Mouse (Mus musculus) midbrain, embryonic 11.5 days (tissue): ENCODE results near the gene Celf2. TPM values are rescaled to one million over a fixed set of nuclear protein-coding genes. Genes with fewer than 3 reads are reported as not detected.
A peak's percentile ranks its signal among the peaks of the same experiment; 100 is the strongest.

Experiments used
- ATAC-seq: fragments of 200-750 bp; cut with Nextera tagmentation; 2 replicates; pipeline ENCODE4 v1.8.0; 2017; ENCODE audit warnings: moderate TSS enrichment, moderate library complexity; ENCODE audit not compliant: low FRiP score
- DNase-seq: peaks from one replicate; pipeline ENCODE4 v3.0.0; 2015; ENCODE audit warnings: low spot score; ENCODE audit errors: missing footprints
- H3K27ac ChIP-seq: fragments of 300-500 bp; sonication (generic); 2 replicates; pipeline ENCODE4 v1.5.1; 2014; ENCODE audit warnings: low read depth, low read length
- H3K27me3 ChIP-seq: fragments of 300-500 bp; sonication (generic); 2 replicates; pipeline ENCODE4 v1.6.1; 2014; ENCODE audit warnings: mild to moderate bottlenecking, low read length, moderate library complexity, mixed read lengths; ENCODE audit not compliant: control insufficient read depth, insufficient read depth
- H3K36me3 ChIP-seq: fragments of 300-500 bp; sonication (generic); 2 replicates; pipeline ENCODE4 v1.6.1; 2014; ENCODE audit warnings: mild to moderate bottlenecking, low read length, moderate library complexity, mixed read lengths; ENCODE audit not compliant: control insufficient read depth, insufficient read depth
- H3K4me1 ChIP-seq: fragments of 300-500 bp; sonication (generic); 2 replicates; pipeline ENCODE4 v1.6.1; 2014; ENCODE audit warnings: low read length; ENCODE audit not compliant: control insufficient read depth, insufficient read depth
- H3K4me2 ChIP-seq: fragments of 300-500 bp; sonication (generic); 2 replicates; pipeline ENCODE4 v1.6.1; 2014; ENCODE audit warnings: mild to moderate bottlenecking, moderate library complexity
- H3K4me3 ChIP-seq: fragments of 300-500 bp; sonication (generic); 2 replicates; pipeline ENCODE4 v1.5.1; 2014; ENCODE audit warnings: low read depth, low read length
- H3K9ac ChIP-seq: fragments of 300-500 bp; sonication (generic); 2 replicates; pipeline ENCODE4 v1.6.1; 2014; ENCODE audit warnings: low read length
- H3K9me3 ChIP-seq: fragments of 300-500 bp; sonication (generic); 2 replicates; pipeline ENCODE4 v1.6.1; 2016; ENCODE audit warnings: low read length; ENCODE audit not compliant: control insufficient read depth
- WGBS: fragments of 180-500 bp; shearing (Covaris S2); extraction: QIAGEN DNeasy Blood & Tissue Kit; methylation state at CpG from one replicate; pipeline ENCODE4 v1.1.7; 2014; 5-methylcytosine and 5-hydroxymethylcytosine counted together
- polyA plus RNA-seq: library from polyadenylated mRNA; unstranded; fragments of >200 nt; fragmentation: Nextera tagmentation; extraction: Ambion mirVana; gene quantifications from 2 replicates; pipeline ENCODE4 v1.2.1, GENCODE M21; 2014

The Celf2 gene
- polyA plus RNA-seq, 1 experiment from 2014 or later: 92.7 TPM

- DNase-seq (no peak), ATAC-seq (no peak)
- Histone ChIP-seq H3K4me1 (peaks cover 8% of the 10 kb centered on the region), H3K9ac (no peak overlapping the region), H3K4me3 (no peak overlapping the region), H3K36me3 (no peaks in the 10 kb centered on the region), H3K9me3 (no peaks in the 10 kb centered on the region), H3K4me2 (no peak overlapping the region), H3K27ac (no peak overlapping the region), H3K27me3 (no peaks in the 10 kb centered on the region)
- 82% methylated on average over 7 of the region's 7 CpGs for WGBS
Measured at GRCm38 (mm10) chr2:7060490-7061105, 448.8 kb downstream of the Celf2 start.

GRCm38 (mm10) chr2:7056401-7056800 is 453.0 kb downstream of the Celf2 start:
- H3K4me3 ChIP-seq: no peak overlapping the region
- ATAC-seq (no peak), DNase-seq (no peak)
- H3K4me2 ChIP-seq: no peak overlapping the region
- 67% methylated on average over 4 of the region's 4 CpGs for WGBS
- no peak overlapping the region for H3K27ac ChIP-seq
- no peaks in the 10 kb centered on the region for H3K4me1 ChIP-seq
- H3K9me3 ChIP-seq: no peaks in the 10 kb centered on the region
- no peaks in the 10 kb centered on the region for H3K27me3 ChIP-seq
- no peak overlapping the region for H3K9ac ChIP-seq
- H3K36me3 ChIP-seq: no peaks in the 10 kb centered on the region

GRCm38 (mm10) chr2:7055958-7056357 is 453.4 kb downstream of the Celf2 start:
- H3K36me3 ChIP-seq: no peaks in the 10 kb centered on the region
- H3K9ac ChIP-seq: no peak overlapping the region
- no peaks in the 10 kb centered on the region for H3K4me1 ChIP-seq
- no peaks in the 10 kb centered on the region for H3K9me3 ChIP-seq
- H3K4me2 ChIP-seq: no peak overlapping the region
- no peak overlapping the region for H3K27ac ChIP-seq
- H3K4me3 ChIP-seq: no peak overlapping the region
- no peaks in the 10 kb centered on the region for H3K27me3 ChIP-seq
- ATAC-seq (no peak), DNase-seq (no peak)
- WGBS: 55% methylated on average over 3 of the region's 3 CpGs

- H3K4me3 ChIP-seq: no peak overlapping the region
- H3K4me1 ChIP-seq: no peaks in the 10 kb centered on the region
- ATAC-seq (no peak), DNase-seq (no peak)
- no peak overlapping the region for H3K4me2 ChIP-seq
- peaks cover 5% of the 10 kb centered on the region; the same call in 1 of the 2 replicates for H3K9me3 ChIP-seq
- H3K9ac ChIP-seq: no peak overlapping the region
- WGBS: 93% methylated on average over 5 of the region's 5 CpGs
- no peaks in the 10 kb centered on the region for H3K27me3 ChIP-seq
- H3K36me3 ChIP-seq: no peaks in the 10 kb centered on the region
- no peak overlapping the region for H3K27ac ChIP-seq
Measured at GRCm38 (mm10) chr2:7051090-7051489, 458.3 kb downstream of the Celf2 start.

GRCm38 (mm10) chr2:7046155-7046554 is 463.2 kb downstream of the Celf2 start:
- Histone ChIP-seq H3K4me2 (no peak overlapping the region), H3K4me1 (no peaks in the 10 kb centered on the region), H3K4me3 (no peak overlapping the region), H3K9ac (no peak overlapping the region), H3K27me3 (no peaks in the 10 kb centered on the region), H3K36me3 (no peaks in the 10 kb centered on the region), H3K27ac (peak overlapping the region; percentile 47), H3K9me3 (peaks cover 5% of the 10 kb centered on the region; the same call in 1 of the 2 replicates)
- ATAC-seq: 0 out of 2 replicates have a peak, but pooled peaks have one; percentile 59
- WGBS: 11% methylated on average over 1 of the region's 1 CpGs
- DNase-seq: no peak

GRCm38 (mm10) chr2:7045531-7045930 is 463.8 kb downstream of the Celf2 start:
- ATAC-seq (no peak), DNase-seq (no peak)
- peaks cover 5% of the 10 kb centered on the region; the same call in 1 of the 2 replicates for H3K9me3 ChIP-seq
- WGBS: 66% methylated on average over 4 of the region's 4 CpGs
- no peaks in the 10 kb centered on the region for H3K4me1 ChIP-seq
- no peaks in the 10 kb centered on the region for H3K36me3 ChIP-seq
- no peaks in the 10 kb centered on the region for H3K27me3 ChIP-seq
- H3K27ac ChIP-seq: peak overlapping the region; percentile 47
- no peak overlapping the region for H3K4me3 ChIP-seq
- no peak overlapping the region for H3K9ac ChIP-seq
- no peak overlapping the region for H3K4me2 ChIP-seq

GRCm38 (mm10) chr2:7043770-7044459 is 465.4 kb downstream of the Celf2 start:
- DNase-seq (no peak), ATAC-seq (peak; percentile 57; the same call in 1 of the 2 replicates)
- Histone ChIP-seq H3K36me3 (no peaks in the 10 kb centered on the region), H3K4me1 (no peaks in the 10 kb centered on the region), H3K9me3 (peaks cover 5% of the 10 kb centered on the region; the same call in 1 of the 2 replicates), H3K27me3 (no peaks in the 10 kb centered on the region), H3K27ac (no peak overlapping the region), H3K4me2 (no peak overlapping the region), H3K9ac (no peak overlapping the region), H3K4me3 (no peak overlapping the region)
- WGBS: 61% methylated on average over 6 of the region's 6 CpGs

GRCm38 (mm10) chr2:7040940-7041339 is 468.4 kb downstream of the Celf2 start:
- ATAC-seq: no peak
- whole genome bisulfite sequencing: 74% methylated on average over 1 of the region's 1 CpGs
- Histone ChIP-seq H3K4me1 (no peaks in the 10 kb centered on the region), H3K27me3 (no peaks in the 10 kb centered on the region), H3K4me3 (no peak overlapping the region), H3K27ac (no peak overlapping the region), H3K9ac (no peak overlapping the region), H3K36me3 (no peaks in the 10 kb centered on the region), H3K4me2 (no peak overlapping the region), H3K9me3 (no peaks in the 10 kb centered on the region)
- no peak for DNase-seq

GRCm38 (mm10) chr2:7038991-7039390 is 470.4 kb downstream of the Celf2 start:
- no peak overlapping the region for H3K27ac ChIP-seq
- no peak overlapping the region for H3K4me2 ChIP-seq
- no peak overlapping the region for H3K9ac ChIP-seq
- no peak for ATAC-seq
- no peaks in the 10 kb centered on the region for H3K36me3 ChIP-seq
- no peaks in the 10 kb centered on the region for H3K9me3 ChIP-seq
- DNase-seq: no peak
- WGBS: 98% methylated on average over 4 of the region's 4 CpGs
- H3K4me1 ChIP-seq: no peaks in the 10 kb centered on the region
- no peak overlapping the region for H3K4me3 ChIP-seq
- H3K27me3 ChIP-seq: no peaks in the 10 kb centered on the region
